Mouse (Mus musculus) embryonic facial prominence, embryonic 12.5 days (tissue): ENCODE results near the gene Rundc3a. TPM values are rescaled to one million over a fixed set of nuclear protein-coding genes. Genes with fewer than 3 reads are reported as not detected.
A peak's percentile ranks its signal among the peaks of the same experiment; 100 is the strongest.

Source experiments
- ATAC-seq: fragments of 200-750 bp; cut with Nextera tagmentation; 2 replicates; pipeline ENCODE4 v1.8.0; 2017; ENCODE audit not compliant: insufficient number of reproducible peaks, insufficient read depth, low FRiP score, low TSS enrichment
- H3K27ac ChIP-seq: fragments of 300-500 bp; sonication (generic); 2 replicates; pipeline ENCODE4 v1.5.1; 2016; ENCODE audit warnings: mild to moderate bottlenecking
- H3K27me3 ChIP-seq: fragments of 300-500 bp; sonication (generic); 2 replicates; pipeline ENCODE4 v1.6.1; 2016; ENCODE audit warnings: mild to moderate bottlenecking, moderate library complexity
- H3K36me3 ChIP-seq: fragments of 300-500 bp; sonication (generic); 2 replicates; pipeline ENCODE4 v1.6.1; 2016; ENCODE audit warnings: mild to moderate bottlenecking
- H3K4me1 ChIP-seq: fragments of 300-500 bp; sonication (generic); 2 replicates; pipeline ENCODE4 v1.6.1; 2016
- H3K4me2 ChIP-seq: fragments of 300-500 bp; sonication (generic); replicated peaks from 2 replicates; pipeline ENCODE4 v1.6.1; 2016; ENCODE audit warnings: mild to moderate bottlenecking, moderate library complexity
- H3K4me3 ChIP-seq: fragments of 300-500 bp; sonication (generic); 2 replicates; pipeline ENCODE4 v1.5.1; 2016; ENCODE audit warnings: mild to moderate bottlenecking
- H3K9ac ChIP-seq: fragments of 300-500 bp; sonication (generic); 2 replicates; pipeline ENCODE4 v1.6.1; 2016; ENCODE audit warnings: mild to moderate bottlenecking, moderate library complexity
- H3K9me3 ChIP-seq: fragments of 300-500 bp; sonication (generic); 2 replicates; pipeline ENCODE4 v1.6.1; 2016; ENCODE audit warnings: mild to moderate bottlenecking, moderate library complexity
- WGBS: fragments of 180-500 bp; shearing (Covaris S2); methylation state at CpG from one replicate; pipeline ENCODE4 v1.1.7; 2016; 5-methylcytosine and 5-hydroxymethylcytosine counted together
- polyA plus RNA-seq: library from polyadenylated mRNA; unstranded; fragments of >200 nt; fragmentation: Nextera tagmentation; extraction: Ambion mirVana; gene quantifications from 2 replicates; pipeline ENCODE4 v1.2.1, GENCODE M21; 2016

The Rundc3a gene
- polyA plus RNA-seq, 1 experiment from 2014 or later = 15.9 TPM

GRCm38 (mm10) chr11:102440255-102440654 lies 47.1 kb downstream of the Rundc3a start:
- peaks cover 12% of the 10 kb centered on the region; the same call in 1 of the 2 replicates for H3K27me3 ChIP-seq
- ATAC-seq = no peak
- H3K9ac ChIP-seq = no peak overlapping the region
- H3K36me3 ChIP-seq = peaks cover 74% of the 10 kb centered on the region
- H3K9me3 ChIP-seq = no peaks in the 10 kb centered on the region
- no peak overlapping the region for H3K27ac ChIP-seq
- 91% methylated on average over 8 of the region's 8 CpGs for whole genome bisulfite sequencing
- no peak overlapping the region for H3K4me3 ChIP-seq
- H3K4me1 ChIP-seq = peaks cover 23% of the 10 kb centered on the region
- H3K4me2 ChIP-seq = no peak overlapping the region

- Histone ChIP-seq H3K4me3 (no peak overlapping the region), H3K9ac (no peak overlapping the region), H3K27me3 (peaks cover 12% of the 10 kb centered on the region; the same call in 1 of the 2 replicates), H3K36me3 (peaks cover 62% of the 10 kb centered on the region), H3K27ac (no peak overlapping the region), H3K4me1 (peaks cover 35% of the 10 kb centered on the region), H3K4me2 (no peak overlapping the region), H3K9me3 (no peaks in the 10 kb centered on the region)
- no peak for ATAC-seq
- 84% methylated on average over 3 of the region's 3 CpGs for WGBS
Observed at GRCm38 (mm10) chr11:102441434-102441833, 48.2 kb downstream of the Rundc3a start.

- no peak overlapping the region for H3K27ac ChIP-seq
- no peak overlapping the region for H3K9ac ChIP-seq
- WGBS = 92% methylated on average over 6 of the region's 6 CpGs
- peaks cover 12% of the 10 kb centered on the region; the same call in 1 of the 2 replicates for H3K27me3 ChIP-seq
- no peak for ATAC-seq
- no peak overlapping the region for H3K4me3 ChIP-seq
- H3K4me1 ChIP-seq = peaks cover 32% of the 10 kb centered on the region
- no peak overlapping the region for H3K4me2 ChIP-seq
- no peaks in the 10 kb centered on the region for H3K9me3 ChIP-seq
- H3K36me3 ChIP-seq = peaks cover 58% of the 10 kb centered on the region
Observed at GRCm38 (mm10) chr11:102442089-102442488, 48.9 kb downstream of the Rundc3a start.

GRCm38 (mm10) chr11:102443740-102444139 lies 50.5 kb downstream of the Rundc3a start:
- ATAC-seq = no peak
- 69% methylated on average over 12 of the region's 12 CpGs for whole genome bisulfite sequencing
- Histone ChIP-seq H3K27ac (no peak overlapping the region), H3K4me1 (peaks cover 31% of the 10 kb centered on the region), H3K4me3 (no peak overlapping the region), H3K9ac (no peak overlapping the region), H3K9me3 (no peaks in the 10 kb centered on the region), H3K4me2 (no peak overlapping the region), H3K27me3 (peaks cover 6% of the 10 kb centered on the region; the same call in 1 of the 2 replicates), H3K36me3 (peaks cover 47% of the 10 kb centered on the region)

GRCm38 (mm10) chr11:102444321-102444720 lies 51.1 kb downstream of the Rundc3a start:
- Histone ChIP-seq H3K4me1 (peaks cover 34% of the 10 kb centered on the region), H3K4me3 (no peak overlapping the region), H3K9ac (no peak overlapping the region), H3K27ac (no peak overlapping the region), H3K36me3 (peaks cover 42% of the 10 kb centered on the region), H3K27me3 (peaks cover 9% of the 10 kb centered on the region), H3K4me2 (no peak overlapping the region), H3K9me3 (no peaks in the 10 kb centered on the region)
- 74% methylated on average over 3 of the region's 3 CpGs for WGBS
- no peak for ATAC-seq

- H3K4me2 ChIP-seq = peak overlapping the region; percentile 91
- H3K27me3 ChIP-seq = peaks cover 9% of the 10 kb centered on the region
- peaks cover 35% of the 10 kb centered on the region for H3K4me1 ChIP-seq
- H3K4me3 ChIP-seq = no peak overlapping the region
- peaks cover 37% of the 10 kb centered on the region for H3K36me3 ChIP-seq
- no peaks in the 10 kb centered on the region for H3K9me3 ChIP-seq
- peak overlapping the region; percentile 97; the same call in 1 of the 2 replicates for H3K27ac ChIP-seq
- H3K9ac ChIP-seq = no peak overlapping the region
- 9% methylated on average over 6 of the region's 6 CpGs for WGBS
- no peak for ATAC-seq
Observed at GRCm38 (mm10) chr11:102444781-102445180, 51.6 kb downstream of the Rundc3a start.

- peak overlapping the region; percentile 79 for H3K4me3 ChIP-seq
- peaks cover 31% of the 10 kb centered on the region for H3K36me3 ChIP-seq
- H3K27me3 ChIP-seq = peaks cover 8% of the 10 kb centered on the region
- ATAC-seq = peak; percentile 12; the same call in 1 of the 2 replicates
- peaks cover 35% of the 10 kb centered on the region for H3K4me1 ChIP-seq
- H3K9ac ChIP-seq = peak overlapping the region; percentile 99
- H3K27ac ChIP-seq = peak overlapping the region; percentile 97
- H3K9me3 ChIP-seq = no peaks in the 10 kb centered on the region
- WGBS = 14% methylated on average over 10 of the region's 10 CpGs
- H3K4me2 ChIP-seq = peak overlapping the region; percentile 91
Observed at GRCm38 (mm10) chr11:102445264-102445890, 52.2 kb downstream of the Rundc3a start.

- Histone ChIP-seq H3K27me3 (peaks cover 8% of the 10 kb centered on the region), H3K4me3 (peak overlapping the region; percentile 79), H3K27ac (peak overlapping the region; percentile 97), H3K9me3 (no peaks in the 10 kb centered on the region), H3K9ac (peak overlapping the region; percentile 99), H3K4me2 (peak overlapping the region; percentile 91), H3K36me3 (peaks cover 26% of the 10 kb centered on the region), H3K4me1 (peaks cover 35% of the 10 kb centered on the region)
- WGBS = 6% methylated on average over 7 of the region's 7 CpGs
- no peak for ATAC-seq
Observed at GRCm38 (mm10) chr11:102445891-102446361, 52.7 kb downstream of the Rundc3a start.

- Histone ChIP-seq H3K9ac (peak overlapping the region; percentile 99), H3K36me3 (peaks cover 17% of the 10 kb centered on the region), H3K9me3 (no peaks in the 10 kb centered on the region), H3K27ac (peak overlapping the region; percentile 97), H3K4me2 (peak overlapping the region; percentile 91), H3K4me3 (peak overlapping the region; percentile 79), H3K27me3 (peaks cover 10% of the 10 kb centered on the region), H3K4me1 (peaks cover 35% of the 10 kb centered on the region)
- peak; percentile 56 for ATAC-seq
- under 1% methylated on average over 41 of the region's 49 CpGs for WGBS
Observed at GRCm38 (mm10) chr11:102446581-102447461, 53.6 kb downstream of the Rundc3a start.

GRCm38 (mm10) chr11:102447497-102447896 lies 54.3 kb downstream of the Rundc3a start, which contains the start of gene Fam171a2:
TSS of gene Fam171a2 (minus strand) at chr11:102447682.
- Histone ChIP-seq H3K4me1 (peaks cover 35% of the 10 kb centered on the region), H3K27me3 (peaks cover 10% of the 10 kb centered on the region), H3K9ac (peak within 1 kb of the TSS; percentile 99), H3K4me2 (peak within 1 kb of the TSS; percentile 91), H3K36me3 (peaks cover 12% of the 10 kb centered on the region), H3K27ac (peak within 1 kb of the TSS; percentile 97), H3K4me3 (peak within 1 kb of the TSS; percentile 79), H3K9me3 (no peaks in the 10 kb centered on the region)
- ATAC-seq = peak; percentile 73
- WGBS = under 1% methylated on average over 29 of the region's 40 CpGs

- Histone ChIP-seq H3K4me3 (no peak overlapping the region), H3K27ac (no peak overlapping the region), H3K27me3 (peaks cover 18% of the 10 kb centered on the region), H3K9ac (no peak overlapping the region), H3K4me2 (0 out of 2 replicates have a peak overlapping the region, but pooled peaks have one; percentile 91), H3K9me3 (no peaks in the 10 kb centered on the region), H3K4me1 (peaks cover 35% of the 10 kb centered on the region), H3K36me3 (peaks cover 6% of the 10 kb centered on the region; the same call in 1 of the 2 replicates)
- no peak for ATAC-seq
- WGBS = 16% methylated on average over 8 of the region's 8 CpGs
Observed at GRCm38 (mm10) chr11:102448327-102448726, 55.1 kb downstream of the Rundc3a start.
